Mouse (Mus musculus) small intestine, adult 2 months (tissue): ENCODE results near the gene Acp5. TPM values are rescaled to one million over a fixed set of nuclear protein-coding genes. Genes with fewer than 3 reads are reported as not detected.
A peak's percentile ranks its signal among the peaks of the same experiment; 100 is the strongest.

Source experiments
- H3K27ac ChIP-seq: fragments of 200-500 bp; 2 replicates; pipeline ENCODE4 v1.5.1; 2012; ENCODE audit warnings: low read depth, low read length, control low read depth, inconsistent platforms; ENCODE audit not compliant: insufficient read depth
- H3K27me3 ChIP-seq: fragments of 200-500 bp; 2 replicates; pipeline ENCODE4 v1.6.1; 2012; ENCODE audit warnings: mild to moderate bottlenecking, moderate library complexity, low read length, inconsistent platforms; ENCODE audit not compliant: control insufficient read depth, insufficient read depth
- H3K36me3 ChIP-seq: fragments of 200-500 bp; 2 replicates; pipeline ENCODE4 v1.6.1; 2012; ENCODE audit warnings: mild to moderate bottlenecking, low read length, control low read depth, inconsistent platforms; ENCODE audit not compliant: control insufficient read depth, insufficient read depth
- H3K4me1 ChIP-seq: fragments of 200-500 bp; 2 replicates; pipeline ENCODE4 v1.6.1; 2012; ENCODE audit warnings: low read length, inconsistent platforms, mixed read lengths; ENCODE audit not compliant: control insufficient read depth, insufficient read depth, insufficient read length
- H3K4me3 ChIP-seq: fragments of 200-500 bp; 2 replicates; pipeline ENCODE4 v1.5.1; 2012; ENCODE audit warnings: low read depth, mild to moderate bottlenecking, control low read depth, inconsistent platforms, low read length, moderate library complexity
- CTCF ChIP-seq: fragments of 200-500 bp; IDR thresholded peaks from 2 replicates; pipeline ENCODE4 v1.5.1; 2012; ENCODE audit warnings: low read depth, mild to moderate bottlenecking, control low read depth, inconsistent platforms, low read length, moderate library complexity, mixed read lengths; ENCODE audit not compliant: insufficient replicate concordance, insufficient read length; ENCODE audit errors: extremely low read depth
- POLR2A ChIP-seq: fragments of 200-500 bp; IDR thresholded peaks from 2 replicates; pipeline ENCODE4 v1.6.1; 2012; ENCODE audit warnings: low read depth, mild to moderate bottlenecking, control low read depth, inconsistent platforms, low read length, moderate library complexity
- WGBS: fragments of 180-500 bp; shearing (Covaris S2); methylation state at CpG from one replicate; pipeline ENCODE4 v1.1.7; 2018; 5-methylcytosine and 5-hydroxymethylcytosine counted together
- polyA plus RNA-seq: library from polyadenylated mRNA; depleted of rRNA; stranded (reverse); fragments of >200 nt; gene quantifications from 2 replicates; pipeline ENCODE4 v1.2.3, GENCODE M21; 2012; rRNA removed

The Acp5 gene
- polyA plus RNA-seq, 1 experiment = 203 TPM

- no peak overlapping the region for H3K27ac ChIP-seq
- no peaks in the 10 kb centered on the region for H3K4me1 ChIP-seq
- no peak for TF ChIP-seq CTCF
- TF ChIP-seq POLR2A = no peak
- no peaks in the 10 kb centered on the region for H3K36me3 ChIP-seq
- H3K27me3 ChIP-seq = no peaks in the 10 kb centered on the region
- no peak overlapping the region for H3K4me3 ChIP-seq
- 87% methylated on average over 2 of the region's 2 CpGs for WGBS
Observed at GRCm38 (mm10) chr9:22087034-22087618, 48.4 kb downstream of the Acp5 start.

DNA sequence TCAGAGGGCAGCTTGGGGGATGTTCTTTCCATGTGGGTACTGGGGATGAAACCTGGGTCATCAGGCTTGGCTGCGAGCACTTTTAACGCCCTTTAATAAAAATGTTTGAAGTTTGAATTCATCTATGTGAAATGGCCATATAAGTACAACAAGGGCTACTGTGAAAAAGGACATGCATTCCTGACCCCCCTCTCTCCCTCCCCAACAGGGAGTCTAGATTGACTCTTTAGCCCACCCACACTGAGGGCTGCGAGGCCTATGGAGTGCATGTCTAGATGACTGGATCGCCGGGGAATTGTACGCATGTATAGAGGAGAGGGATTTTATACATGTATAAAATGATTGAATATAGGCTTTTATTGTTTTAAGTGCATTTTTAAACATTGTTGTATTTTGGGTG lies 49.5 kb downstream of the Acp5 start:
- WGBS = 74% methylated on average over 6 of the region's 6 CpGs
- no peaks in the 10 kb centered on the region for H3K4me1 ChIP-seq
- H3K4me3 ChIP-seq = peak overlapping the region; percentile 76
- peak overlapping the region; percentile 61; the same call in 1 of the 2 replicates for H3K27ac ChIP-seq
- no peaks in the 10 kb centered on the region for H3K27me3 ChIP-seq
- no peaks in the 10 kb centered on the region for H3K36me3 ChIP-seq
- TF ChIP-seq CTCF = no peak
- no peak for TF ChIP-seq POLR2A

- TF ChIP-seq POLR2A = peak; percentile 85
- TF ChIP-seq CTCF = no peak
- WGBS = under 1% methylated on average over 48 of the region's 48 CpGs
- H3K36me3 ChIP-seq = 0 out of 2 replicates have a peak, but pooled peaks cover 3% of the 10 kb centered on the region
- H3K27ac ChIP-seq = peak within 1 kb of the TSS; percentile 61
- no peaks in the 10 kb centered on the region for H3K4me1 ChIP-seq
- H3K27me3 ChIP-seq = no peaks in the 10 kb centered on the region
- peak within 1 kb of the TSS; percentile 76 for H3K4me3 ChIP-seq
Observed at GRCm38 (mm10) chr9:22085022-22085834, 50.3 kb downstream of the Acp5 start, which contains the start of gene Ecsit. Gene Ecsit, minus strand, starts transcription at chr9:22085438.

- no peaks in the 10 kb centered on the region for H3K27me3 ChIP-seq
- H3K4me3 ChIP-seq = peak overlapping the region; percentile 76
- no peaks in the 10 kb centered on the region for H3K4me1 ChIP-seq
- H3K27ac ChIP-seq = peak overlapping the region; percentile 36; the same call in 1 of the 2 replicates
- TF ChIP-seq POLR2A (no peak), CTCF (no peak)
- WGBS = 10% methylated on average over 4 of the region's 4 CpGs
- 0 out of 2 replicates have a peak, but pooled peaks cover 6% of the 10 kb centered on the region for H3K36me3 ChIP-seq
Observed at GRCm38 (mm10) chr9:22084667-22085021, 50.9 kb downstream of the Acp5 start.

Other genes with a start within 250 kb of the Acp5 start
- gene Rab3d, start 217.5 kb downstream of the Acp5 start, polyA plus RNA-seq = 48.9 and 86.7 TPM in 2 replicates
- 0.71 and 1.2 TPM in 2 replicates for gene Ccdc159, start 208.2 kb downstream of the Acp5 start, polyA plus RNA-seq
- 81.5 and 113 TPM in 2 replicates for gene Tmem205, start 208.2 kb downstream of the Acp5 start, polyA plus RNA-seq
- gene Plppr2, start 198.7 kb downstream of the Acp5 start, polyA plus RNA-seq = 5.2 and 5.5 TPM in 2 replicates
- gene Swsap1, start 180.0 kb downstream of the Acp5 start, polyA plus RNA-seq = 4.7 and 7.1 TPM in 2 replicates
- gene Epor, start 172.2 kb downstream of the Acp5 start, polyA plus RNA-seq = 0.95 and 2.4 TPM in 2 replicates
- 3.4 and 3.8 TPM in 2 replicates for gene Rgl3, start 146.3 kb downstream of the Acp5 start, polyA plus RNA-seq
- gene Ccdc151, start 133.1 kb downstream of the Acp5 start, polyA plus RNA-seq = 0.05 TPM in 1 of 2 replicates, not detected in the other
- gene Prkcsh, start 132.9 kb downstream of the Acp5 start, polyA plus RNA-seq = 82.7 and 169 TPM in 2 replicates
- 0.20 and 0.34 TPM in 2 replicates for gene Elavl3, start 83.7 kb downstream of the Acp5 start, polyA plus RNA-seq
- gene Gm49318, start 64.5 kb downstream of the Acp5 start, polyA plus RNA-seq = not detected in 2 replicates
- 6.6 and 13.2 TPM in 2 replicates for gene Zfp653, start 64.3 kb downstream of the Acp5 start, polyA plus RNA-seq
- gene Ecsit, start 50.3 kb downstream of the Acp5 start, polyA plus RNA-seq = 26.8 and 35.7 TPM in 2 replicates
- 166 and 227 TPM in 2 replicates for gene Cnn1, start 36.5 kb downstream of the Acp5 start, polyA plus RNA-seq
- gene Elof1, start 18.5 kb downstream of the Acp5 start, polyA plus RNA-seq = 108 and 120 TPM in 2 replicates
- gene Pigyl, start 21.1 kb upstream of the Acp5 start, polyA plus RNA-seq = 35.4 and 43.1 TPM in 2 replicates
- not detected in 2 replicates for gene Zfp872, start 52.4 kb upstream of the Acp5 start, polyA plus RNA-seq
- 4.3 and 8.9 TPM in 2 replicates for gene Zfp809, start 90.0 kb upstream of the Acp5 start, polyA plus RNA-seq
- gene Zfp599, start 124.2 kb upstream of the Acp5 start, polyA plus RNA-seq = 0.13 and 0.16 TPM in 2 replicates
- gene Zfp810, start 171.9 kb upstream of the Acp5 start, polyA plus RNA-seq = 1.7 and 2.6 TPM in 2 replicates